15 mouse cellular contexts compared by ENCODE assay signal in the genomic region with DNA sequence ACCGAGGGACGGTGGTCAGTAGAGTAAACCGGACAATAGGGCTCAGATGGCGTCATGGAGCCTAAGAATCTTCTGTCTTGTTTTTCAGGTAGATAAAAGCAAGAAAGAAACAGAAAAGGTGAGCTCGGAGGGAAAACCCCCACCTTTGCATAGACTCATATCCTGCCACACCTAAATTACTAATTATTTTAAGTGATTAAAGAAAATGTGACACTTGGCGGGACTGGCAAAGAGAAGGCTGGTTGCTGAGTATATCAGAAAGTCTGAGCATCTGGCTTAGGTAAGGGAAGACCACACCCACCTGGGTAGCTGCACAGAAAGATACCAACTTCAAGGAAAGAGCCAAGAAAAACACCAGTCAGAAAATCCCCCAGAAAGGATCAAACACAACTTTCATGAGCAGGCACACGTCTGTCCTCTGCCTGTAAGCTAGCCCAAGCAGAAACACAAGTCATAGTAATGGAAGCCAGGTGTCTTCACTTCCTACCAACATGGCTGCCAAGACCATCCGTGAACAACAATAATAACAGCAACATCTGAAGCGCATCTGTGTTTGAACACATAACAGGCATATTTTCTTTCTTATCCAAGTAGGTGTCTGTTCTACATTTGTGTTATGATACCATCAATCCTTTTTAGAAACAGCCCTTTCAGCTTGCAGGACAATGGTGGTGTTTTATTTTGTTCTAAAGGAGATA.
"Had no signal": no experiment of that assay in that cellular context is flagged by ENCODE, and none has a peak within 500 bp of the region (broad histone marks: within the 10 kb centered on the region; RNA-seq: fewer than 3 reads in every experiment).

No protein-coding gene starts in this region.

- ATAC-seq: lung, postnatal 0 days had no signal

- H3K27me3 ChIP-seq: limb, embryonic 13.5 days; liver, embryonic 13.5 days had no signal

- H3K4me3 ChIP-seq: limb, embryonic 13.5 days; liver, embryonic 13.5 days had no signal

- H3K9ac ChIP-seq: limb, embryonic 13.5 days; liver, embryonic 13.5 days; lung, embryonic 14.5 days had no signal

- H3K4me1 ChIP-seq: liver, embryonic 13.5 days had no signal

- H3K27ac ChIP-seq: liver, embryonic 13.5 days; stomach, postnatal 0 days had no signal

- H3K9me3 ChIP-seq: limb, embryonic 13.5 days; liver, embryonic 13.5 days had no signal

- DNase-seq: kidney, adult 9 months; kidney, postnatal 14 days; kidney, postnatal 4 days; left cerebral cortex, postnatal 4 days; liver, embryonic 13.5 days; lung, embryonic 14.5 days; lung, postnatal 4 days; midbrain, embryonic 14.5 days; thymus, adult 2 months; thymus, postnatal 14 days; thymus, postnatal 4 days had no signal

- H3K36me3 ChIP-seq: limb, embryonic 13.5 days; liver, embryonic 13.5 days had no signal

- H3K4me2 ChIP-seq: limb, embryonic 13.5 days; liver, embryonic 13.5 days; lung, embryonic 14.5 days; midbrain, embryonic 11.5 days had no signal
